Mouse (Mus musculus): ENCODE results near the gene Vgll3. TPM values are rescaled to one million over a fixed set of nuclear protein-coding genes. Genes with fewer than 3 reads are reported as not detected.

Vgll3 gene
- polyA plus RNA-seq (2015; fragmentation: Illumina TruSeq; extraction: RNeasy Lipid Tissue Mini Kit (QIAGEN cat#74804); ENCODE audit: insufficient read depth, low read depth, low replicate concordance), result 4.8 TPM

DNA sequence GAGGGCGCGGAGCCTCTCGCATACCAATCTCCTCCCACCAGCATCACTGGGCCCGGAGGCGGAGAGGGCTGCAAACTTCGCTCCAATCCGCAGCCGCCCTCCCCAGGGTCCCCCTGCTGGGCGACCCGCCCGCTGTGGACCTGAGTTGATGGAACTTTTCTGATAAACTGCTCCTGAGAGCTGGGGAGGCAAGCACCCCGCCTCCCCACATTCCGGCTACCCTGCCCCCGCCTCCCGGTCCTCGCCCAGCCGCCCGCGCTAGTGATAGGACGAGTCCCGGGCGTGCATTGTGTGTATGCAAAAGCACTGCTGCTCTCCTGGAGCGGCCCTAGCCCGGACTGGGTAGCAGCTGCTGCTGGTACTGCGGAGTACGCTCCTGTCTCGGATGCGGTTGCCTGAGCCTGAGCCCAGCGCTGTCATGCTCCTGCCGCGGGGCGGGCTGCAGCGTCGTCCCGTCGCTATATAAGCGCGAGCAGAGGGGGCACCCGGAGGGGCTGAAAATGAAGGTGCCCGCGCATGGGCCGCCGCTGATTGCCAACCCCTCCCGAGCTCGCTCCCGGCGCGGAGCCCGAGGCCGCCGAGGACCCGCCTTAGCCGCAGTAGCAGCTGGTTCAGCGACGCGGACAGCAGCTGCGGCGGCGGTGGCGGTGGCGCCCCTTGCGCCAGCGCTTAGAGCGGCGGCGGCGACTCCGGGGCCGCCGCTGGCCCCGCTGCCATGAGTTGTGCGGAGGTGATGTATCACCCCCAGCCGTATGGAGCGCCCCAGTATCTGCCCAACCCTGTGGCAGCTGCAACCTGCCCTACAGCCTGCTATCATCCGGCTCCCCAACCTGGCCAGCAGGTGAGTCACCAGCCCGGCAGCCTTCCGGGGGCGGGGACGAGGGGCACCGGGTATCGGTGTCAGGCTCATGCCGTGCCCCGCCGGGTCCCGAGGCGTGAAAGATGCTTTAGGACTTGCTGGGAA, at the start of gene Vgll3:
Gene Vgll3 (plus strand): TSS at position 340 of the 964 bp plus-strand sequence.

Data from pancreas, adult 10 weeks (tissue).